Mouse (Mus musculus): ENCODE data around the gene Des.

DNA sequence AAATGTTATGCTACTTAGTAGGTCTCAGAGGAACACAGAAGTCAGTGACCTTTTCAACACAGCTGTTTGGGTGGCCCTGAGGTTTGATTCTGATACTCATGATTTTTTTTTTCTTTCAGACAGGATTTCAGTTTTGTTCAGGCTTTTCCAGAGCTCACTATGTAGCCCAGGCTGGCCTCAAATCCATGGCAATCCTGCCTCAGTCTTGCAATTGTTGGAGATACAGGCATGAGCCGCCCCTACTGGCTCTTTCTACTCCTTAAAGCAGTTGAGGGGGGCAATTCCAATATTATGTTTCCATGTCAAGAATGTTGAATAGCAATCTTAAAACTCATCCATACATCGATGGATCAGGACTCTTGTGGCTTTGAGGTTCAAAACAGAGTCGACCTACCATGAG is 41.8 kb upstream of the Des start:
- TF ChIP-seq EP300 (IDR thresholded peaks at IDR 0.05; ENCODE audit: low read depth): no peak
- TF ChIP-seq CTCF (IDR thresholded peaks at IDR 0.05; ENCODE audit: low read depth): no peak

All from heart, postnatal 0 days (tissue).